Mouse (Mus musculus): ENCODE results near the gene Rasal2. TPM values are rescaled to one million over a fixed set of nuclear protein-coding genes. Genes with fewer than 3 reads are reported as not detected.

The Rasal2 gene
- polyA plus RNA-seq, 1 experiment from 2014 or later = 15.3 TPM

DNA sequence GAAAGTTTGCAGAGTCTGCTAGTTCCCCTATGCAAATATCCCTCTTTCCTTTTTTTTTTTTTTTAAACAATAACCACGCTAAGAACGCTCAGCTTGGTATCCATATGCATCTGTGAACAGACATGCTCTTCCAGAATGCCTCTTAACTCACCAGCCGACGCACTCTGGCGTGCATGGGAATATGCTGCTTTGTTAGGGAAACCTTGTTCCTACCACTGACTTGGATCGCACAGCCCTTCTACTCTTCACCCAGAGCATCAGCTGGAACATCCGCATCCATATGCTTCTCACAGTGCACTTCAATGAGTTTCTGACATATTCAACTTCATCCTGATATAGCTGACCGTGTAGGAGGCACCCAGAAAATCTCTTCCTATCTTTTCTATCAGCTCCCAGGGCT is 243.1 kb downstream of the Rasal2 start:
- Histone ChIP-seq H3K4me3 (ENCODE audit: low read depth, low read length) (no peak overlapping the region), H3K36me3 (ENCODE audit: insufficient read depth, low read length) (no peaks in the 10 kb centered on the region), H3K27ac (ENCODE audit: low read length) (no peak overlapping the region), H3K9me3 (ENCODE audit: low read length) (no peaks in the 10 kb centered on the region), H3K4me1 (ENCODE audit: insufficient read depth, low read depth, low read length) (no peaks in the 10 kb centered on the region), H3K4me2 (replicated peaks; ENCODE audit: low read depth, low read length) (no peak overlapping the region), H3K27me3 (replicated peaks; ENCODE audit: insufficient read depth, low read length) (no peaks in the 10 kb centered on the region), H3K9ac (replicated peaks; ENCODE audit: low read depth) (no peak overlapping the region)
- WGBS = 89% methylated on average over 8 of the region's 8 CpGs
- ATAC-seq = no peak
- no peak for DNase-seq (ENCODE audit: low spot score)
- TF ChIP-seq CTCF (IDR thresholded peaks at IDR 0.05) (no peak), EP300 (IDR thresholded peaks at IDR 0.05) (no peak)

DNA sequence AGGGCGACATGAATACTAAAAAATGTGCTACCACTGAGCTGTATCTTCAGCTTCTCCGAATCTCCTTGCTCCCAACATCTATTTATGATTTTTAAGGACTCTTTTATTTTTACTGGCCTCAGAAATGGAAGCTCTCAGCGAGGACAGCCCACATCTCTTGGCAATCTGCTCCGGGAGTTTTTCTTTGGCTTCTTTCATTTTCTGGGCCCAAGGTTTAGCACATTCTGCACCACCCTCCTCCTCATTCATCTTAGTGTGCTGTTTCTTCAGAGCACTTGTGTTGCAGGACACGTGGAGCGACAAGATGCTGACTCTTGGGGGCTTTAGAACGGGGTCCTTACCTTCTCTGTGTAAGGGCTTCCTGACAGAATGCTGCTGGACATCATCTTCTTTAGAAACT is 243.5 kb downstream of the Rasal2 start:
- Histone ChIP-seq H3K4me3 (ENCODE audit: low read depth, low read length) (no peak overlapping the region), H3K4me1 (ENCODE audit: insufficient read depth, low read depth, low read length) (no peaks in the 10 kb centered on the region), H3K27me3 (replicated peaks; ENCODE audit: insufficient read depth, low read length) (no peaks in the 10 kb centered on the region), H3K36me3 (ENCODE audit: insufficient read depth, low read length) (no peaks in the 10 kb centered on the region), H3K9me3 (ENCODE audit: low read length) (no peaks in the 10 kb centered on the region), H3K4me2 (replicated peaks; ENCODE audit: low read depth, low read length) (no peak overlapping the region), H3K27ac (ENCODE audit: low read length) (no peak overlapping the region), H3K9ac (replicated peaks; ENCODE audit: low read depth) (no peak overlapping the region)
- TF ChIP-seq CTCF (IDR thresholded peaks at IDR 0.05) (no peak), EP300 (IDR thresholded peaks at IDR 0.05) (no peak)
- DNase-seq (ENCODE audit: low spot score) = no peak
- WGBS = 84% methylated on average over 7 of the region's 7 CpGs
- ATAC-seq = no peak

DNA sequence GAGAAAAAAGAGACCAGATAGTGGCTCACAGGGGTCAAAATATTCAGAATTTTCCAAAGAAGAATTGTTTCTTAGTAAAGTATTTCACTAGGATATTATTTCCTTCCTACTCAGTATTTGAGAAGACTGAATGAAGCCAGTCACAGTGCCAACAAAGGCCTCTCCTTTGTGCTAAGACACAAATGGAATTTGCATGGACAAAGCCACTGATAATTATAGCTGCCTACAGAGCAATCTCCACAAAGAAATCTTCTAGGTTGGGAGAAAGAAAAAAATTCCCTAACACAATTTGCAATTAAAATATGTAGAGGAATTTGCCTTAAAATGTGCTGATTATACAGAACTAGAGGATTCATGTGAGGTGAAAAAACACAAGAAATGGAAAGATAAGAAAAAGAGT is 258.6 kb downstream of the Rasal2 start:
- Histone ChIP-seq H3K9me3 (ENCODE audit: low read length) (no peaks in the 10 kb centered on the region), H3K27ac (ENCODE audit: low read length) (no peak overlapping the region), H3K4me3 (ENCODE audit: low read depth, low read length) (no peak overlapping the region), H3K4me2 (replicated peaks; ENCODE audit: low read depth, low read length) (no peak overlapping the region), H3K9ac (replicated peaks; ENCODE audit: low read depth) (no peak overlapping the region), H3K4me1 (ENCODE audit: insufficient read depth, low read depth, low read length) (no peaks in the 10 kb centered on the region), H3K27me3 (replicated peaks; ENCODE audit: insufficient read depth, low read length) (no peaks in the 10 kb centered on the region), H3K36me3 (ENCODE audit: insufficient read depth, low read length) (peaks cover 4% of the 10 kb centered on the region; the same call in 1 of the 2 replicates)
- DNase-seq (ENCODE audit: low spot score) = no peak
- TF ChIP-seq EP300 (IDR thresholded peaks at IDR 0.05) (no peak), CTCF (IDR thresholded peaks at IDR 0.05) (no peak)
- no peak for ATAC-seq

- H3K9ac ChIP-seq (replicated peaks; ENCODE audit: low read depth) = no peak overlapping the region
- no peak for DNase-seq (ENCODE audit: low spot score)
Measured at GRCm38 (mm10) chr1:157150107-157150506, 262.3 kb downstream of the Rasal2 start.

GRCm38 (mm10) chr1:157144621-157145020 is 267.8 kb downstream of the Rasal2 start:
- peaks cover 5% of the 10 kb centered on the region; the same call in 1 of the 2 replicates for H3K36me3 ChIP-seq (ENCODE audit: insufficient read depth, low read length)
- DNase-seq (ENCODE audit: low spot score) (no peak), ATAC-seq (no peak)
- no peak overlapping the region for H3K4me2 ChIP-seq (replicated peaks; ENCODE audit: low read depth, low read length)
- H3K27me3 ChIP-seq (replicated peaks; ENCODE audit: insufficient read depth, low read length) = no peaks in the 10 kb centered on the region
- no peaks in the 10 kb centered on the region for H3K9me3 ChIP-seq (ENCODE audit: low read length)
- no peak overlapping the region for H3K4me3 ChIP-seq (ENCODE audit: low read depth, low read length)
- H3K4me1 ChIP-seq (ENCODE audit: insufficient read depth, low read depth, low read length) = no peaks in the 10 kb centered on the region
- WGBS = 89% methylated on average over 3 of the region's 3 CpGs
- TF ChIP-seq EP300 (IDR thresholded peaks at IDR 0.05) (no peak), CTCF (IDR thresholded peaks at IDR 0.05) (no peak)
- no peak overlapping the region for H3K9ac ChIP-seq (replicated peaks; ENCODE audit: low read depth)
- no peak overlapping the region for H3K27ac ChIP-seq (ENCODE audit: low read length)

More at GRCm38 (mm10) chr1:157150107-157150506, 262.3 kb downstream of the Rasal2 start:
- no peak overlapping the region for H3K27ac ChIP-seq (ENCODE audit: low read length)
- no peaks in the 10 kb centered on the region for H3K4me1 ChIP-seq (ENCODE audit: insufficient read depth, low read depth, low read length)
- ATAC-seq = no peak
- TF ChIP-seq EP300 (IDR thresholded peaks at IDR 0.05) (no peak), CTCF (IDR thresholded peaks at IDR 0.05) (no peak)
- H3K27me3 ChIP-seq (replicated peaks; ENCODE audit: insufficient read depth, low read length) = no peaks in the 10 kb centered on the region
- no peak overlapping the region for H3K4me3 ChIP-seq (ENCODE audit: low read depth, low read length)
- peaks cover 5% of the 10 kb centered on the region; the same call in 1 of the 2 replicates for H3K36me3 ChIP-seq (ENCODE audit: insufficient read depth, low read length)
- no peaks in the 10 kb centered on the region for H3K9me3 ChIP-seq (ENCODE audit: low read length)
- WGBS = 66% methylated on average over 1 of the region's 1 CpGs
- no peak overlapping the region for H3K4me2 ChIP-seq (replicated peaks; ENCODE audit: low read depth, low read length)

- Histone ChIP-seq H3K36me3 (ENCODE audit: insufficient read depth, low read length) (peaks cover 5% of the 10 kb centered on the region; the same call in 1 of the 2 replicates), H3K9me3 (ENCODE audit: low read length) (no peaks in the 10 kb centered on the region), H3K27me3 (replicated peaks; ENCODE audit: insufficient read depth, low read length) (no peaks in the 10 kb centered on the region), H3K27ac (ENCODE audit: low read length) (no peak overlapping the region), H3K4me3 (ENCODE audit: low read depth, low read length) (no peak overlapping the region), H3K9ac (replicated peaks; ENCODE audit: low read depth) (no peak overlapping the region), H3K4me1 (ENCODE audit: insufficient read depth, low read depth, low read length) (no peaks in the 10 kb centered on the region), H3K4me2 (replicated peaks; ENCODE audit: low read depth, low read length) (no peak overlapping the region)
- ATAC-seq = peak; percentile 75
- no peak for TF ChIP-seq EP300 (IDR thresholded peaks at IDR 0.05)
- no peak for TF ChIP-seq CTCF (IDR thresholded peaks at IDR 0.05)
- peak; percentile 40 for DNase-seq (ENCODE audit: low spot score)
- WGBS = 35% methylated on average over 7 of the region's 7 CpGs
Measured at GRCm38 (mm10) chr1:157143326-157143932, 269.0 kb downstream of the Rasal2 start.
